In the genomic region with DNA sequence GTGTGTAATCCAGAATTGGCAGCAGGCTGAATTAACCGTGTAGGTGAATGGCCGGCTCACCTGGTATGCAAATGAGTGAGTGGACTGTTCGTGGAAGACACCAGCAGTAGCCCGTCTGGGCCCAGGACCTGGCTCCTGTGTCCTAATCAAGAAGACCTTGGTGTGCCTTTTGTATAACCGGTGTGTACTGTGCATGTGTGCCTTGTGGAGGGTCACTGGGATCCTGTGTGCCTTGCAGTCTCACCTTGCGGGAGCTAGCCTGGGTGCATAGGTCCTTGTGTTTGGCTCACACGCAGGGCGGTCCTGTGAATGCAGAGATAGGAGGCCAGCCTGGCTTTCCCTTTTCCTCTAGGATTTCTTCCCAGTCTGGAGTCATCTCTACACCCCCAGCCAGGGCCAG, we compare ENCODE assay signal across 15 mouse cellular contexts. TPM values are rescaled to one million over a fixed set of nuclear protein-coding genes. Genes with fewer than 3 reads are reported as not detected.
DNase-seq lines count a peak whose midpoint lies in the region; ATAC-seq and TF ChIP-seq lines count a peak whose summit lies in the region.
"Had no signal": no experiment of that assay in that cellular context is flagged by ENCODE, and none has a peak within 500 bp of the region (broad histone marks: within the 10 kb centered on the region; RNA-seq: fewer than 3 reads in every experiment).

No protein-coding gene starts in this region.

- 0 out of 2 replicates have a peak, but pooled peaks cover 2% of the 10 kb centered on the region for H3K4me1 ChIP-seq in forebrain, embryonic 11.5 days (replicated peaks; ENCODE audit: control insufficient read depth, insufficient read depth, low read length)
- H3K4me1 ChIP-seq in hindbrain, embryonic 14.5 days (replicated peaks; ENCODE audit: control insufficient read depth, insufficient read depth, low read length): peaks cover 36% of the 10 kb centered on the region
- peaks cover 18% of the 10 kb centered on the region for H3K4me1 ChIP-seq in midbrain, postnatal 0 days (ENCODE audit: insufficient read depth, low read length)
- peaks cover 5% of the 10 kb centered on the region for H3K4me1 ChIP-seq in kidney, embryonic 16.5 days (ENCODE audit: insufficient read depth, low read length)

- TF ChIP-seq CTCF in midbrain, postnatal 0 days (IDR thresholded peaks at IDR 0.05): no peak

- no peak overlapping the region for H3K9ac ChIP-seq in forebrain, embryonic 11.5 days (ENCODE audit: low read length)
- H3K9ac ChIP-seq in hindbrain, embryonic 14.5 days: peak overlapping the region; percentile 85
- H3K9ac ChIP-seq in midbrain, postnatal 0 days (replicated peaks; ENCODE audit: low read length, poor library complexity, severe bottlenecking): peak overlapping the region; percentile 84
- H3K9ac ChIP-seq in kidney, embryonic 16.5 days (replicated peaks; ENCODE audit: low read length): no peak overlapping the region
- H3K9ac ChIP-seq: embryonic facial prominence, embryonic 15.5 days; limb, embryonic 12.5 days; liver, postnatal 0 days had no signal

- no peak for ATAC-seq in forebrain, embryonic 11.5 days (replicated peaks; ENCODE audit: low FRiP score)
- ATAC-seq in hindbrain, embryonic 14.5 days (ENCODE audit: low FRiP score): no peak
- ATAC-seq in midbrain, postnatal 0 days (ENCODE audit: low FRiP score): no peak
- ATAC-seq in kidney, embryonic 16.5 days (ENCODE audit: low FRiP score, low TSS enrichment): no peak
- ATAC-seq: liver, postnatal 0 days had no signal

- H3K9me3 ChIP-seq in forebrain, embryonic 11.5 days (ENCODE audit: control insufficient read depth, low read length): no peaks in the 10 kb centered on the region
- H3K9me3 ChIP-seq in hindbrain, embryonic 14.5 days (ENCODE audit: control insufficient read depth, low read length): no peaks in the 10 kb centered on the region
- H3K9me3 ChIP-seq in midbrain, postnatal 0 days (ENCODE audit: low read length): no peaks in the 10 kb centered on the region
- H3K9me3 ChIP-seq in kidney, embryonic 16.5 days (ENCODE audit: low read length): no peaks in the 10 kb centered on the region
- H3K9me3 ChIP-seq: embryonic facial prominence, embryonic 15.5 days; limb, embryonic 12.5 days had no signal

- H3K27ac ChIP-seq in forebrain, embryonic 11.5 days (ENCODE audit: low read depth, low read length): no peak overlapping the region
- H3K27ac ChIP-seq in hindbrain, embryonic 14.5 days: peak overlapping the region; percentile 89
- peak overlapping the region; percentile 87 for H3K27ac ChIP-seq in midbrain, postnatal 0 days (ENCODE audit: low read depth, low read length)
- no peak overlapping the region for H3K27ac ChIP-seq in kidney, embryonic 16.5 days (ENCODE audit: low read length)
- H3K27ac ChIP-seq: embryonic facial prominence, embryonic 15.5 days; kidney, postnatal 0 days; limb, embryonic 12.5 days; macrophage had no signal

- no peaks in the 10 kb centered on the region for H3K36me3 ChIP-seq in forebrain, embryonic 11.5 days (ENCODE audit: control insufficient read depth, insufficient read depth, low read length)
- H3K36me3 ChIP-seq in hindbrain, embryonic 14.5 days (replicated peaks; ENCODE audit: control insufficient read depth, insufficient read depth): peaks cover 14% of the 10 kb centered on the region; the same call in 1 of the 2 replicates
- no peaks in the 10 kb centered on the region for H3K36me3 ChIP-seq in midbrain, postnatal 0 days (ENCODE audit: insufficient read depth, low read length)
- no peaks in the 10 kb centered on the region for H3K36me3 ChIP-seq in kidney, embryonic 16.5 days (ENCODE audit: insufficient read depth, low read length)
- H3K36me3 ChIP-seq: embryonic facial prominence, embryonic 15.5 days; limb, embryonic 12.5 days had no signal

- H3K4me2 ChIP-seq in forebrain, embryonic 11.5 days (ENCODE audit: low read depth, low read length, severe bottlenecking): peak overlapping the region; percentile 67; the same call in 1 of the 2 replicates
- H3K4me2 ChIP-seq in hindbrain, embryonic 14.5 days (replicated peaks): peak overlapping the region; percentile 71
- peak overlapping the region; percentile 73 for H3K4me2 ChIP-seq in midbrain, postnatal 0 days (ENCODE audit: low read depth, low read length, poor library complexity, severe bottlenecking)
- no peak overlapping the region for H3K4me2 ChIP-seq in kidney, embryonic 16.5 days (replicated peaks; ENCODE audit: low read depth, low read length)

- H3K4me3 ChIP-seq in forebrain, embryonic 11.5 days (ENCODE audit: low read depth, low read length): no peak overlapping the region
- H3K4me3 ChIP-seq in hindbrain, embryonic 14.5 days (replicated peaks; ENCODE audit: low read length): peak overlapping the region; percentile 74
- H3K4me3 ChIP-seq in midbrain, postnatal 0 days (ENCODE audit: low read depth, low read length): peak overlapping the region; percentile 65
- H3K4me3 ChIP-seq in kidney, embryonic 16.5 days (ENCODE audit: low read length): no peak overlapping the region

- peaks cover 16% of the 10 kb centered on the region for H3K27me3 ChIP-seq in forebrain, embryonic 11.5 days (ENCODE audit: control insufficient read depth, insufficient read depth, low read length)
- H3K27me3 ChIP-seq in hindbrain, embryonic 14.5 days (ENCODE audit: control insufficient read depth, insufficient read depth, low read length): peaks cover 12% of the 10 kb centered on the region
- no peaks in the 10 kb centered on the region for H3K27me3 ChIP-seq in midbrain, postnatal 0 days (ENCODE audit: insufficient read depth, low read length)
- H3K27me3 ChIP-seq in kidney, embryonic 16.5 days (ENCODE audit: insufficient read depth, low read length): peaks cover 33% of the 10 kb centered on the region

- 85% methylated on average over 8 of the region's 8 CpGs for whole genome bisulfite sequencing in forebrain, embryonic 11.5 days
- 78% methylated on average over 8 of the region's 8 CpGs for WGBS in hindbrain, embryonic 14.5 days
- 76% methylated on average over 8 of the region's 8 CpGs for WGBS in midbrain, postnatal 0 days
- 83% methylated on average over 8 of the region's 8 CpGs for WGBS in kidney, embryonic 16.5 days

- DNase-seq in cerebellum, adult 11-12 months: peak; percentile 65
- no peak for DNase-seq in cerebellum, adult 9-10 months
- no peak for DNase-seq in forebrain, embryonic 11.5 days (ENCODE audit: low spot score)
- DNase-seq in hindbrain, embryonic 14.5 days (ENCODE audit: low spot score): no peak
- no peak for DNase-seq in midbrain, postnatal 0 days (ENCODE audit: low spot score)
- DNase-seq in right cerebral cortex, adult 18-20 months: no peak
- DNase-seq in natural killer cell, adult 2 months (ENCODE audit: low spot score in 2 of 2): no peak
- DNase-seq: heart, postnatal 4 days; liver, postnatal 0 days had no signal

RNA-seq across cellular contexts. Expression of a gene that starts 1.5 kb away (rescaled TPM):
- polyA plus RNA-seq in forebrain, embryonic 11.5 days (2014; fragmentation: Nextera tagmentation; extraction: Ambion mirVana): 8.2 and 13.5 TPM in 2 replicates
- polyA plus RNA-seq in hindbrain, embryonic 14.5 days (2014; fragmentation: Nextera tagmentation; extraction: Ambion mirVana): 23.5 and 31.6 TPM in 2 replicates
- total RNA-seq in midbrain, postnatal 0 days (2014; rRNA removed): 167 and 170 TPM in 2 replicates
- polyA plus RNA-seq in midbrain, postnatal 0 days (2015; fragmentation: Nextera tagmentation; extraction: Ambion mirVana): 21.7 and 23.0 TPM in 2 replicates
- polyA plus RNA-seq in kidney, embryonic 16.5 days (2015; fragmentation: Nextera tagmentation; extraction: Ambion mirVana): 0.06 and 0.09 TPM in 2 replicates
- polyA plus RNA-seq: liver, postnatal 0 days; macrophage had no signal

RNA-seq across cellular contexts. Expression of a gene that starts 18.2 kb away (rescaled TPM):
- polyA plus RNA-seq in forebrain, embryonic 11.5 days (2014; fragmentation: Nextera tagmentation; extraction: Ambion mirVana): 1.3 and 2.6 TPM in 2 replicates
- 78.0 and 103 TPM in 2 replicates for polyA plus RNA-seq in hindbrain, embryonic 14.5 days (2014; fragmentation: Nextera tagmentation; extraction: Ambion mirVana)
- 84.6 and 90.6 TPM in 2 replicates for total RNA-seq in midbrain, postnatal 0 days (2014; rRNA removed)
- polyA plus RNA-seq in midbrain, postnatal 0 days (2015; fragmentation: Nextera tagmentation; extraction: Ambion mirVana): 213 and 233 TPM in 2 replicates
- not detected in 2 replicates for polyA plus RNA-seq in kidney, embryonic 16.5 days (2015; fragmentation: Nextera tagmentation; extraction: Ambion mirVana)
- total RNA-seq: heart, postnatal 4 days had no signal
- polyA plus RNA-seq: kidney, postnatal 0 days; limb, embryonic 12.5 days; liver, postnatal 0 days; macrophage had no signal

RNA-seq across cellular contexts. Expression of a gene that starts 35.6 kb away (rescaled TPM):
- not detected in 2 replicates for polyA plus RNA-seq in forebrain, embryonic 11.5 days (2014; fragmentation: Nextera tagmentation; extraction: Ambion mirVana)
- not detected in 2 replicates for polyA plus RNA-seq in hindbrain, embryonic 14.5 days (2014; fragmentation: Nextera tagmentation; extraction: Ambion mirVana)
- total RNA-seq in midbrain, postnatal 0 days (2014; rRNA removed): not detected in 2 replicates
- polyA plus RNA-seq in midbrain, postnatal 0 days (2015; fragmentation: Nextera tagmentation; extraction: Ambion mirVana): not detected in 2 replicates
- polyA plus RNA-seq in kidney, embryonic 16.5 days (2015; fragmentation: Nextera tagmentation; extraction: Ambion mirVana): not detected in 2 replicates
- total RNA-seq: adrenal gland, adult 18-20 months; heart, postnatal 4 days had no signal
- polyA plus RNA-seq: embryonic facial prominence, embryonic 15.5 days; kidney, postnatal 0 days; limb, embryonic 12.5 days; liver, postnatal 0 days; macrophage had no signal

RNA-seq across cellular contexts. Expression of a gene that starts 41.0 kb away (rescaled TPM):
- polyA plus RNA-seq in forebrain, embryonic 11.5 days (2014; fragmentation: Nextera tagmentation; extraction: Ambion mirVana): 6.9 and 8.1 TPM in 2 replicates
- 72.8 and 74.1 TPM in 2 replicates for polyA plus RNA-seq in hindbrain, embryonic 14.5 days (2014; fragmentation: Nextera tagmentation; extraction: Ambion mirVana)
- total RNA-seq in midbrain, postnatal 0 days (2014; rRNA removed): 43.4 and 58.1 TPM in 2 replicates
- polyA plus RNA-seq in midbrain, postnatal 0 days (2015; fragmentation: Nextera tagmentation; extraction: Ambion mirVana): 100 and 115 TPM in 2 replicates
- polyA plus RNA-seq in kidney, embryonic 16.5 days (2015; fragmentation: Nextera tagmentation; extraction: Ambion mirVana): 12.6 and 14.3 TPM in 2 replicates

RNA-seq across cellular contexts. Expression of a gene that starts 46.9 kb away (rescaled TPM):
- polyA plus RNA-seq in forebrain, embryonic 11.5 days (2014; fragmentation: Nextera tagmentation; extraction: Ambion mirVana): not detected in 2 replicates
- polyA plus RNA-seq in hindbrain, embryonic 14.5 days (2014; fragmentation: Nextera tagmentation; extraction: Ambion mirVana): 0.14 and 0.16 TPM in 2 replicates
- total RNA-seq in midbrain, postnatal 0 days (2014; rRNA removed): 0.33 and 0.52 TPM in 2 replicates
- 0.65 and 0.84 TPM in 2 replicates for polyA plus RNA-seq in midbrain, postnatal 0 days (2015; fragmentation: Nextera tagmentation; extraction: Ambion mirVana)
- polyA plus RNA-seq in kidney, embryonic 16.5 days (2015; fragmentation: Nextera tagmentation; extraction: Ambion mirVana): 8.6 TPM in 2 replicates
- total RNA-seq: heart, postnatal 4 days had no signal
- polyA plus RNA-seq: embryonic facial prominence, embryonic 15.5 days; macrophage had no signal

Comparison
In these comparisons a context has a peak if more than half of its experiments do, and no peak if none do; other contexts are left out.
1. H3K27ac ChIP-seq: peak in hindbrain, embryonic 14.5 days (single experiment) and midbrain, postnatal 0 days (single experiment); none in forebrain, embryonic 11.5 days (single experiment) and kidney, embryonic 16.5 days (single experiment).
2. H3K4me3 ChIP-seq: peak in hindbrain, embryonic 14.5 days (single experiment) and midbrain, postnatal 0 days (single experiment); none in forebrain, embryonic 11.5 days (single experiment) and kidney, embryonic 16.5 days (single experiment).
3. H3K9ac ChIP-seq: peak in hindbrain, embryonic 14.5 days (single experiment) and midbrain, postnatal 0 days (single experiment); none in forebrain, embryonic 11.5 days (single experiment) and kidney, embryonic 16.5 days (single experiment).
4. RNA of a gene that starts 18.2 kb away (polyA plus RNA-seq): 213 to 233 TPM in midbrain, postnatal 0 days and 78.0 to 103 TPM in hindbrain, embryonic 14.5 days; 1.3 to 2.6 TPM in forebrain, embryonic 11.5 days and not detected in kidney, embryonic 16.5 days; every median in the first group is over 10 times any median in the second.